Mouse (Mus musculus): ENCODE data around the gene Epc2.
A peak's percentile ranks its signal among the peaks of the same experiment; 100 is the strongest.
"Not testable (repeated sequence)": the region's sequence is repeated elsewhere in the genome, so short reads cannot be mapped to it uniquely, and the experiment has no call there.

The Epc2 gene

GRCm38 (mm10) chr2:49471641-49472355 lies 20.5 kb downstream of the Epc2 start:
- DNase-seq (ENCODE audit: low spot score in 2 of 2): no peak

GRCm38 (mm10) chr2:49472443-49472842 lies 21.2 kb downstream of the Epc2 start:
- no peak for DNase-seq (ENCODE audit: low spot score in 2 of 2)

GRCm38 (mm10) chr2:49482146-49482545 lies 30.9 kb downstream of the Epc2 start:
- DNase-seq (ENCODE audit: low spot score in 2 of 2): no peak

- no peak for DNase-seq (ENCODE audit: low spot score in 2 of 2)
Measured at GRCm38 (mm10) chr2:49483382-49483781, 32.1 kb downstream of the Epc2 start.

- no peak for DNase-seq (ENCODE audit: low spot score in 2 of 2)
Measured at GRCm38 (mm10) chr2:49501435-49501834, 50.1 kb downstream of the Epc2 start.

- DNase-seq (ENCODE audit: low spot score in 2 of 2): no peak
Measured at GRCm38 (mm10) chr2:49503596-49503995, 52.3 kb downstream of the Epc2 start.

GRCm38 (mm10) chr2:49505151-49505550 lies 53.9 kb downstream of the Epc2 start:
- DNase-seq (ENCODE audit: low spot score in 2 of 2): not testable (repeated sequence)

- DNase-seq (ENCODE audit: low spot score in 2 of 2): no peak
Measured at GRCm38 (mm10) chr2:49510832-49511231, 59.5 kb downstream of the Epc2 start.

- DNase-seq (ENCODE audit: low spot score in 2 of 2): no peak
Measured at GRCm38 (mm10) chr2:49516011-49516410, 64.7 kb downstream of the Epc2 start.

- DNase-seq (ENCODE audit: low spot score in 2 of 2): no peak
Measured at GRCm38 (mm10) chr2:49520409-49520808, 69.1 kb downstream of the Epc2 start.

GRCm38 (mm10) chr2:49520989-49521388 lies 69.7 kb downstream of the Epc2 start:
- no peak for DNase-seq (ENCODE audit: low spot score in 2 of 2)

GRCm38 (mm10) chr2:49521564-49521963 lies 70.3 kb downstream of the Epc2 start:
- DNase-seq (ENCODE audit: low spot score in 2 of 2): no peak

- no peak for DNase-seq (ENCODE audit: low spot score in 2 of 2)
Measured at GRCm38 (mm10) chr2:49522578-49522977, 71.3 kb downstream of the Epc2 start.

GRCm38 (mm10) chr2:49537147-49537546 lies 85.9 kb downstream of the Epc2 start:
- no peak for DNase-seq (ENCODE audit: low spot score in 2 of 2)

- DNase-seq (ENCODE audit: low spot score in 2 of 2): no peak
Measured at GRCm38 (mm10) chr2:49538056-49538455, 86.8 kb downstream of the Epc2 start.

- DNase-seq (ENCODE audit: low spot score in 2 of 2): no peak
Measured at GRCm38 (mm10) chr2:49539745-49540144, 88.5 kb downstream of the Epc2 start.

GRCm38 (mm10) chr2:49547813-49548212 lies 96.5 kb downstream of the Epc2 start:
- DNase-seq (ENCODE audit: low spot score in 2 of 2): no peak

- no peak for DNase-seq (ENCODE audit: low spot score in 2 of 2)
Measured at GRCm38 (mm10) chr2:49548492-49548891, 97.2 kb downstream of the Epc2 start.

GRCm38 (mm10) chr2:49553096-49553495 lies 101.8 kb downstream of the Epc2 start:
- DNase-seq (ENCODE audit: low spot score in 2 of 2): no peak

- no peak for DNase-seq (ENCODE audit: low spot score in 2 of 2)
Measured at GRCm38 (mm10) chr2:49557339-49557738, 106.1 kb downstream of the Epc2 start.

- DNase-seq (ENCODE audit: low spot score in 2 of 2): no peak
Measured at GRCm38 (mm10) chr2:49558361-49558760, 107.1 kb downstream of the Epc2 start.

GRCm38 (mm10) chr2:49562688-49563350 lies 111.5 kb downstream of the Epc2 start:
- DNase-seq (ENCODE audit: low spot score in 2 of 2): peak; percentile 25 to 38

Measured in frontal cortex, postnatal 14 days (tissue).